Mouse (Mus musculus): ENCODE data around the gene Zfp189.

GRCm38 (mm10) chr4:49559915-49560772 lies 39.2 kb downstream of the Zfp189 start:
- TF ChIP-seq REST (IDR thresholded peaks at IDR 0.05; ENCODE audit: insufficient read depth, insufficient read length) (no peak), MAX (IDR thresholded peaks at IDR 0.05; ENCODE audit: low read depth) (no peak), CEBPB (IDR thresholded peaks at IDR 0.05; ENCODE audit: insufficient read depth, poor library complexity, severe bottlenecking) (no peak), TCF12 (IDR thresholded peaks at IDR 0.05; ENCODE audit: insufficient read depth, poor library complexity, severe bottlenecking) (no peak), USF1 (IDR thresholded peaks at IDR 0.05; ENCODE audit: low read depth) (no peak), POLR2A (IDR thresholded peaks at IDR 0.05; ENCODE audit: insufficient read length, low read depth) (no peak), MYOG (IDR thresholded peaks at IDR 0.05; ENCODE audit: control insufficient read depth in 1 of 3, insufficient read depth in 1 of 3, insufficient read length in 2 of 3, low read depth in 2 of 3) (peak in 1 of 3 experiments; percentile 1), E2F4 (IDR thresholded peaks at IDR 0.05; ENCODE audit: insufficient read depth) (no peak)

All from myocyte (in vitro differentiated cells).